Mouse (Mus musculus) spleen, postnatal 4 days (tissue): ENCODE measurements at regions not wholly inside any gene's neighbourhood (a gene's known extent, or its start where the extent isn't known, plus 50 kb on each side); places are given as distances from the start of the nearest gene placed in this dataset.

Source experiments
- DNase-seq, 2 experiments: peaks; one replicate each; pipeline ENCODE4 v3.0.0; 2022; ENCODE audit warnings: low spot score in 2 of 2

- DNase-seq = no peak
Measured at GRCm38 (mm10) chr1:194038711-194039110, 579.3 kb upstream of the Plxna2 start.

GRCm38 (mm10) chr1:194034199-194034883 lies 583.7 kb upstream of the Plxna2 start:
- no peak for DNase-seq

GRCm38 (mm10) chr1:194032603-194033002 lies 585.4 kb upstream of the Plxna2 start:
- no peak for DNase-seq

GRCm38 (mm10) chr1:194030651-194031228 lies 587.3 kb upstream of the Plxna2 start:
- DNase-seq = no peak

GRCm38 (mm10) chr1:194026958-194027692 lies 590.9 kb upstream of the Plxna2 start:
- DNase-seq = no peak

GRCm38 (mm10) chr1:194026213-194026612 lies 591.8 kb upstream of the Plxna2 start:
- no peak for DNase-seq

GRCm38 (mm10) chr1:194019282-194019681 lies 598.7 kb upstream of the Plxna2 start:
- DNase-seq = no peak

GRCm38 (mm10) chr1:193992226-193992625 lies 622.1 kb upstream of the Camk1g start:
- DNase-seq = no peak

- DNase-seq = no peak
Measured at GRCm38 (mm10) chr1:193989956-193990675, 620.0 kb upstream of the Camk1g start.

GRCm38 (mm10) chr1:193988970-193989904 lies 619.1 kb upstream of the Camk1g start:
- DNase-seq = no peak

GRCm38 (mm10) chr1:193980571-193980970 lies 610.5 kb upstream of the Camk1g start:
- DNase-seq = no peak

- DNase-seq = no peak
Measured at GRCm38 (mm10) chr1:193971537-193971936, 601.4 kb upstream of the Camk1g start.

- DNase-seq = no peak
Measured at GRCm38 (mm10) chr1:193969264-193969908, 599.3 kb upstream of the Camk1g start.

- DNase-seq = no peak
Measured at GRCm38 (mm10) chr1:193967957-193968926, 598.1 kb upstream of the Camk1g start.

GRCm38 (mm10) chr1:193966652-193967555 lies 596.8 kb upstream of the Camk1g start:
- DNase-seq = no peak

GRCm38 (mm10) chr1:193965278-193965677 lies 595.2 kb upstream of the Camk1g start:
- no peak for DNase-seq

- DNase-seq = no peak
Measured at GRCm38 (mm10) chr1:193951936-193952335, 581.8 kb upstream of the Camk1g start.

- DNase-seq = no peak
Measured at GRCm38 (mm10) chr1:193949817-193950216, 579.7 kb upstream of the Camk1g start.
